Mouse (Mus musculus): ENCODE data around the gene Fcamr. TPM values are rescaled to one million over a fixed set of nuclear protein-coding genes. Genes with fewer than 3 reads are reported as not detected.

The Fcamr gene
- polyA plus RNA-seq, 1 experiment from 2014 or later, result 0.17 TPM

Other genes with a start within 250 kb of the Fcamr start
- gene Zp3r, start 171.3 kb upstream of the Fcamr start, polyA plus RNA-seq (2015; fragmentation: Nextera tagmentation; extraction: Ambion mirVana), result 0.12 and 0.18 TPM in 2 replicates
- 0.90 and 1.2 TPM in 2 replicates for gene C4bp, start 139.3 kb upstream of the Fcamr start, polyA plus RNA-seq (2015; fragmentation: Nextera tagmentation; extraction: Ambion mirVana)
- not detected in 2 replicates for gene Gm29427, start 85.1 kb upstream of the Fcamr start, polyA plus RNA-seq (2015; fragmentation: Nextera tagmentation; extraction: Ambion mirVana)
- 14.1 and 15.1 TPM in 2 replicates for gene Yod1, start 83.6 kb upstream of the Fcamr start, polyA plus RNA-seq (2015; fragmentation: Nextera tagmentation; extraction: Ambion mirVana)
- gene Pfkfb2, start 71.6 kb upstream of the Fcamr start, polyA plus RNA-seq (2015; fragmentation: Nextera tagmentation; extraction: Ambion mirVana), result 10.1 and 10.9 TPM in 2 replicates
- gene AA986860, start 68.9 kb upstream of the Fcamr start, polyA plus RNA-seq (2015; fragmentation: Nextera tagmentation; extraction: Ambion mirVana), result 32.3 and 36.7 TPM in 2 replicates
- 0.36 and 0.48 TPM in 2 replicates for gene Pigr, start 25.8 kb downstream of the Fcamr start, polyA plus RNA-seq (2015; fragmentation: Nextera tagmentation; extraction: Ambion mirVana)
- gene Fcmr, start 64.8 kb downstream of the Fcamr start, polyA plus RNA-seq (2015; fragmentation: Nextera tagmentation; extraction: Ambion mirVana), result 0.40 and 0.53 TPM in 2 replicates
- gene Il24, start 86.6 kb downstream of the Fcamr start, polyA plus RNA-seq (2015; fragmentation: Nextera tagmentation; extraction: Ambion mirVana), result not detected in 2 replicates
- gene Il20, start 110.5 kb downstream of the Fcamr start, polyA plus RNA-seq (2015; fragmentation: Nextera tagmentation; extraction: Ambion mirVana), result not detected in 2 replicates
- gene Il19, start 139.2 kb downstream of the Fcamr start, polyA plus RNA-seq (2015; fragmentation: Nextera tagmentation; extraction: Ambion mirVana), result not detected in 2 replicates
- gene Il10, start 218.9 kb downstream of the Fcamr start, polyA plus RNA-seq (2015; fragmentation: Nextera tagmentation; extraction: Ambion mirVana), result not detected in 2 replicates

Data from stomach, embryonic 15.5 days (tissue).